Mouse (Mus musculus): Measurements from ENCODE around the gene Enkd1. TPM values are rescaled to one million over a fixed set of nuclear protein-coding genes. Genes with fewer than 3 reads are reported as not detected.

Enkd1 gene
- total RNA-seq, 1 experiment = 20.4 TPM

DNA sequence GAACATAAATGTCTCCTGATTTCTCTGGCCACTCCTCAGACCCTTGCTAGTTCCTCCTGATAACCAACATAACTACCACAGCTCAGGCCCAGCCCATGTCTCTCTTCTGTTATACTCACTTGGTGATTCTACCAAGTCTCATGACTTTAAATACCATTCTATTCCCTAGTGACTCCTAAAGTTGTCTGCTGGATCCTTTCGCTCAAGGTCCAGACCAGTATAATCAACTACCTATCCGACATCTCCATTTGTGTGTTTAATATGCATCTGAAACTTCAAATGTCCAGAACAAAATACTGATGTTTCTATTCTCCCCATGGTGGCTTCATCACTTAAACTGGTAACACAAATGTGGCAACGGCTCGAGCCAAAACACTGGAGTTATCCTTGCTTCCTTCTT lies 35.3 kb upstream of the Enkd1 start:
- H3K9me3 ChIP-seq (ENCODE audit: control insufficient read depth, insufficient read depth, low read depth, low read length) = no peaks in the 10 kb centered on the region
- no peak overlapping the region for H3K27ac ChIP-seq (ENCODE audit: insufficient read depth, low read depth, low read length, poor library complexity, severe bottlenecking)
- in situ Hi-C loops (cut with MboI; ENCODE audit: low sequenced_read_pairs in 2 of 2, unreplicated experiment in 2 of 2) = no loop called here
- TF ChIP-seq MAFK (IDR thresholded peaks at IDR 0.05; ENCODE audit: insufficient read depth, low read depth, low read length) (no peak), ZNF384 (IDR thresholded peaks at IDR 0.05; ENCODE audit: low read depth, low read length) (no peak), CHD2 (IDR thresholded peaks at IDR 0.05; ENCODE audit: low read depth, low read length) (no peak), HCFC1 (IDR thresholded peaks at IDR 0.05; ENCODE audit: borderline replicate concordance, insufficient read depth, low read length) (no peak), ZC3H11A (IDR thresholded peaks at IDR 0.05; ENCODE audit: borderline replicate concordance, low read depth, low read length) (no peak)
- H3K36me3 ChIP-seq (ENCODE audit: control insufficient read depth, insufficient read depth, low read length, poor library complexity, severe bottlenecking) = no peaks in the 10 kb centered on the region
- no peak overlapping the region for H3K9ac ChIP-seq (ENCODE audit: insufficient read depth, low read depth, low read length, poor library complexity, severe bottlenecking)
- peaks cover 0 to 3% of the 10 kb centered on the region in 2 experiments; a peak in 1 of 4 replicates for H3K4me1 ChIP-seq (ENCODE audit: control insufficient read depth in 2 of 2, insufficient read depth in 2 of 2, low read length in 2 of 2, poor library complexity in 1 of 2)
- DNase-seq (ENCODE audit: low read depth, low spot score) = no peak
- H3K4me3 ChIP-seq (ENCODE audit: insufficient read depth in 1 of 2, low read depth in 1 of 2, low read length in 2 of 2, poor library complexity in 1 of 2, severe bottlenecking in 1 of 2) = no peak overlapping the region

DNA sequence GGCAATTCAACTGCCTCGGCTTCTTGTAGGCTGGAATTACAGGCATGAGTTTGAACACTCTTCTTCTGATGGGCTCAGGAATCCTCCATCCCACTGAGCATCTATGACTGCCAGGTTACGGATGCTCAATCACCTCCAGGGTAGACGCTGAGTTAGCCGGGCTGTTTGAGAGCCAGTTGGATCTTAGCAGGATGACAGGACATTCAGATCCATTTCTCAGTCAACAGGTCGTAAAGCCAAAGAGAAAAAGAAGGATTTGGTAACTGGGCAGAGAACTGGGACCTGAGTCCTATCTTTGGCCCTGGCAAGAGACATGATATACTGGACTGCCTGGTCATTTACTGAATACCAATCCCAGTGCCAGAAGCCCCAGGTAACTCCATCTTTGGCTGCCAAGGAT lies 31.2 kb upstream of the Enkd1 start:
- no peaks in the 10 kb centered on the region for H3K4me1 ChIP-seq (ENCODE audit: control insufficient read depth in 2 of 2, insufficient read depth in 2 of 2, low read length in 2 of 2, poor library complexity in 1 of 2)
- H3K4me3 ChIP-seq (ENCODE audit: insufficient read depth in 1 of 2, low read depth in 1 of 2, low read length in 2 of 2, poor library complexity in 1 of 2, severe bottlenecking in 1 of 2) = no peak overlapping the region
- H3K36me3 ChIP-seq (ENCODE audit: control insufficient read depth, insufficient read depth, low read length, poor library complexity, severe bottlenecking) = no peaks in the 10 kb centered on the region
- no peaks in the 10 kb centered on the region for H3K9me3 ChIP-seq (ENCODE audit: control insufficient read depth, insufficient read depth, low read depth, low read length)
- no peak for TF ChIP-seq HCFC1 (IDR thresholded peaks at IDR 0.05; ENCODE audit: borderline replicate concordance, insufficient read depth, low read length)
- no peak for TF ChIP-seq ZNF384 (IDR thresholded peaks at IDR 0.05; ENCODE audit: low read depth, low read length)
- no peak for TF ChIP-seq CHD2 (IDR thresholded peaks at IDR 0.05; ENCODE audit: low read depth, low read length)
- no peak for TF ChIP-seq ZC3H11A (IDR thresholded peaks at IDR 0.05; ENCODE audit: borderline replicate concordance, low read depth, low read length)
- no peak for TF ChIP-seq MAFK (IDR thresholded peaks at IDR 0.05; ENCODE audit: insufficient read depth, low read depth, low read length)
- H3K9ac ChIP-seq (ENCODE audit: insufficient read depth, low read depth, low read length, poor library complexity, severe bottlenecking) = no peak overlapping the region
- DNase-seq (ENCODE audit: low read depth, low spot score) = no peak
- H3K27ac ChIP-seq (ENCODE audit: insufficient read depth, low read depth, low read length, poor library complexity, severe bottlenecking) = no peak overlapping the region
- in situ Hi-C loops (cut with MboI; ENCODE audit: low sequenced_read_pairs in 2 of 2, unreplicated experiment in 2 of 2) = no loop called here

DNA sequence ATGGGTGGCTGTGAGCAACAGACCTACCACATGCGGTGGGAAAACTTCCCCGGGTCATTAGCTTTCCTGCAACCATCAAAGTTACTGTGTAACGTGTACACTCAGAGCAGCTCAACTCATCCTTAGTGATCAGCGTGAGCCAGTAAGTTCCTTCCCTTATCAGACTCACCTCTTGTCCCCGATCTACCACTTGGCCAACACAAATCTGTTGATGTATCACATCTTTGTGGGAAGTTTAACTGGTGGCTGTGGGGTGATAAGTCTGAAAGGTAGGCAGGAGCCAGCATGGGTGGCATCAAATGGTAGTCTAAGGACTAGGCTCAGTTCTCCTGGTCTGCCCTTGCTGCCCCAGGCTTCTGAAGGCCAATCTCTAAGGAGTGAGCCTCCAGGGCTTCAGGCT lies 24.2 kb upstream of the Enkd1 start:
- Histone ChIP-seq H3K4me3 (ENCODE audit: insufficient read depth in 1 of 2, low read depth in 1 of 2, low read length in 2 of 2, poor library complexity in 1 of 2, severe bottlenecking in 1 of 2) (no peak overlapping the region), H3K9me3 (ENCODE audit: control insufficient read depth, insufficient read depth, low read depth, low read length) (no peaks in the 10 kb centered on the region), H3K36me3 (ENCODE audit: control insufficient read depth, insufficient read depth, low read length, poor library complexity, severe bottlenecking) (peaks cover 6% of the 10 kb centered on the region; the same call in 1 of the 2 replicates), H3K9ac (ENCODE audit: insufficient read depth, low read depth, low read length, poor library complexity, severe bottlenecking) (no peak overlapping the region), H3K27ac (ENCODE audit: insufficient read depth, low read depth, low read length, poor library complexity, severe bottlenecking) (no peak overlapping the region), H3K4me1 (ENCODE audit: control insufficient read depth in 2 of 2, insufficient read depth in 2 of 2, low read length in 2 of 2, poor library complexity in 1 of 2) (peaks cover 0 to 8% of the 10 kb centered on the region in 2 experiments; a peak in 2 of 4 replicates)
- no peak for DNase-seq (ENCODE audit: low read depth, low spot score)
- in situ Hi-C loops (cut with MboI; ENCODE audit: low sequenced_read_pairs in 2 of 2, unreplicated experiment in 2 of 2) = no loop called here
- no peak for TF ChIP-seq CHD2 (IDR thresholded peaks at IDR 0.05; ENCODE audit: low read depth, low read length)
- TF ChIP-seq ZNF384 (IDR thresholded peaks at IDR 0.05; ENCODE audit: low read depth, low read length) = no peak
- no peak for TF ChIP-seq MAFK (IDR thresholded peaks at IDR 0.05; ENCODE audit: insufficient read depth, low read depth, low read length)
- no peak for TF ChIP-seq ZC3H11A (IDR thresholded peaks at IDR 0.05; ENCODE audit: borderline replicate concordance, low read depth, low read length)
- TF ChIP-seq HCFC1 (IDR thresholded peaks at IDR 0.05; ENCODE audit: borderline replicate concordance, insufficient read depth, low read length) = no peak

DNA sequence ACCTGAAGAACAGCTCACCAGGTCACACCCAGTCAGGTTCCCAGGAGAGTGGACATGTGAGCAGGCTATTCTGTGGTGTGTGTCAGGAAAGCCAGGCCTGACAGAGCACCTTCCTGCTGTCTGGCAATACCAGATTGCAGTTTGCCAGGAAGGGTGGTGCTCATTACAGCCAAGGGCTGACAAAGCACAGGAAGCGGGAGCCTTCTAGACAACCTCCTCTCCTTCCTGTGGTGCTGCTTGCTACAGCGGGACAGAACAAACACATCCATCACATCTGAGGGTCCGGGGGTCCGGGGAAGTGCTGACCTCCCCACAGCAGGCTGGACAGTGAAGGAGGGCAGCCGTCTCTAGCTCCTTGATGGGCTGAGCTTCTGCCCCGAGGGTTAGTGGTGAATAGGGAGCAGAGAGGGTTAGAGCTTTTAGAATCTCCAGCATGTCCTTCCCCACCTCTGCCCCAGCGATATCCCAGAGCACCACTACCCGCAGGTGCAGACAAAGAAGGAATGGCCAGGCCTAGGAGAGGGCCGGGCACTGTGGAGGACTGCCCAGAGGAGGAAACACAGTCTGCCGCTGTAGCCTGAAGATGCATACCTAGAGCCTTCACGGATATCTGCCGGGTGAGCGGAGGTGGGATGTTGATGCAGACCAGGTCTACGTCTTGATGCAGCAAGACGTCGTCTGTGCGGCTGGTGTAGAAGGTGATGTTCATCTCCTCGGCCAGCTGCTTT lies 19.6 kb upstream of the Enkd1 start:
- in situ Hi-C loops (cut with MboI; ENCODE audit: low sequenced_read_pairs in 2 of 2, unreplicated experiment in 2 of 2) = no loop called here
- H3K4me3 ChIP-seq (ENCODE audit: insufficient read depth in 1 of 2, low read depth in 1 of 2, low read length in 2 of 2, poor library complexity in 1 of 2, severe bottlenecking in 1 of 2) = no peak overlapping the region
- no peaks in the 10 kb centered on the region for H3K9me3 ChIP-seq (ENCODE audit: control insufficient read depth, insufficient read depth, low read depth, low read length)
- H3K9ac ChIP-seq (ENCODE audit: insufficient read depth, low read depth, low read length, poor library complexity, severe bottlenecking) = no peak overlapping the region
- TF ChIP-seq ZC3H11A (IDR thresholded peaks at IDR 0.05; ENCODE audit: borderline replicate concordance, low read depth, low read length) (no peak), HCFC1 (IDR thresholded peaks at IDR 0.05; ENCODE audit: borderline replicate concordance, insufficient read depth, low read length) (no peak), MAFK (IDR thresholded peaks at IDR 0.05; ENCODE audit: insufficient read depth, low read depth, low read length) (no peak), CHD2 (IDR thresholded peaks at IDR 0.05; ENCODE audit: low read depth, low read length) (no peak), ZNF384 (IDR thresholded peaks at IDR 0.05; ENCODE audit: low read depth, low read length) (no peak)
- H3K27ac ChIP-seq (ENCODE audit: insufficient read depth, low read depth, low read length, poor library complexity, severe bottlenecking) = no peak overlapping the region
- H3K36me3 ChIP-seq (ENCODE audit: control insufficient read depth, insufficient read depth, low read length, poor library complexity, severe bottlenecking) = peaks cover 12% of the 10 kb centered on the region; the same call in 1 of the 2 replicates
- peaks cover 0 to 14% of the 10 kb centered on the region in 2 experiments; a peak in 2 of 4 replicates for H3K4me1 ChIP-seq (ENCODE audit: control insufficient read depth in 2 of 2, insufficient read depth in 2 of 2, low read length in 2 of 2, poor library complexity in 1 of 2)
- no peak for DNase-seq (ENCODE audit: low read depth, low spot score)
